Mouse (Mus musculus): ENCODE measurements around the gene Klk1b8.
"Not testable (repeated sequence)": the region's sequence is repeated elsewhere in the genome, so short reads cannot be mapped to it uniquely, and the experiment has no call there.

Klk1b8 gene

DNA sequence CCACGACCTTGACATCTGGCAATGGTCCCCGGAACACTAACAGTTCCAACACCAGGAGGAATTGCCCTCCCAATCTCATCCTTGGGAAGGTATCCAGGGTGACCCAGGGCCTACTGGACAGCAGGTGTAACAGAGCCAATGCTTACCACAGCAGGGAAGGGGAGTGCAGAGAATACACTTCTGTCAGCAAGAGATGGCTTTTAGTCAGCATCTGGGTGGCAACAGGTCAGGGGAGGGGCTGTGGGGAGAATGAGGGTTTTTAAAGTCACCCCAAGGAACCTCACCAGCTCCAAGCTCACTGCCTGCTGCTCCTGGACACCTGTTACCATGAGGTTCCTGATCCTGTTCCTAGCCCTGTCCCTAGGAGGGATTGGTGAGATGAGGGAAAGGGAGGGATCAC lies at the start of gene Klk1b8:
Klk1b8 (plus strand) TSS at position 301 of the 400 bp plus-strand sequence.
- no peak for DNase-seq

DNA sequence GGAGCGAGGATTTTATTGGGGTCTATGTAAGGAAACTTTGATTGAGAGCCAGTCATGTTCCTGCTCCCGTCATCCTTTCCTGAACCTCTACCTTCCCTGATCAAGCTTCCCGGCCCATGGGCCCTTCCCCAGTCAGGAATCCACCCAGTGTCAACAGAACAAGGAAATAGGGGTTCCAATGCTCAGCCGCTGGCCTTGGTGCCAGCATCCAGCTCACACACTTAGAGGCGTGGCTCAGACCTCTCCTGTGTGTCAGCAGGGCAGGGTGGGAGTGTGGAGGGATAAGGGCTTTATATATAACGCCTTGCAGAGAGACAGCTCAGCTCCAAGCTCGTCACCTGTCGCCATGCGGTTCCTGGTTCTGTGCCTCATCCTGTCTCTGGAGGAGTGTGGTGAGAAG lies 35.6 kb upstream of the Klk1b8 start:
- DNase-seq, result no peak

DNA sequence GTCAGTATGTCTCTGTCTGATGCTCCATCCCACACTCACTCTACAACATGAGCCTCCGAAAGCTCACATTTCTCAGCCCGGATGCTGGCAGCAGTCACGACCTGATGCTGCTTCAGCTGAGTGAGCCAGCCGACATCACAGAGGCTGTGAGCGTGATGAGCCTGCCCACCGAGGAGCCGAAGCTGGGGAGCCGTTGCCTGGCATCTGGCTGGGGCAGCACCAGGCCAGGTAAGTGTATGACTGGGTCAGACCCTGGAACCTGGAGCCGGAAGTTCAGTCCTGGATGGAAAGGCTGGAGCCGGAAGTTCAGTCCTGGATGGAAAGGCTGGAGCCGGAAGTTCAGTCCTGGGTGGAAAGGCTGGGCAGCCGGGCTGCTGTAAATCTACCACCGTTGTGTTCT lies 32.0 kb upstream of the Klk1b8 start:
- DNase-seq, result no peak

DNA sequence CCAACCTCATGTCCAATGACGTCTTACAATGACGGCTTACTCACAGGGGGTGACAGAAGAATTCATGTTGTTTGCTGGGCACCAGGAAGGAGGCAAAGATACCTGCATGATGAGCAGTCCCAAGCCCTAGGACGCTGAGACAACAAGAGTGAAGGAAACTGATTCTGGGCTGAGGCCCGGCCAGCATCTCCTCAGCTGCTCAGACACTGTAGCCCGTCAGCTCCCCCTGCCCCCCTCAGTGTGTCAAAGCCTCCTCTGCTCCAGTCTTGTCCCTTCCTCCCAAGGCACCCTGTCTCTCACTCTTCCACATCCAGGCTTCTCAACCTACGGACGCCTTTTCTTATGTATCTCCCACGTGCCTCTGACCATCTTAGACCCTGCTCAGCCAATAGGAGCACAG lies 31.6 kb upstream of the Klk1b8 start:
- DNase-seq, result no peak

DNA sequence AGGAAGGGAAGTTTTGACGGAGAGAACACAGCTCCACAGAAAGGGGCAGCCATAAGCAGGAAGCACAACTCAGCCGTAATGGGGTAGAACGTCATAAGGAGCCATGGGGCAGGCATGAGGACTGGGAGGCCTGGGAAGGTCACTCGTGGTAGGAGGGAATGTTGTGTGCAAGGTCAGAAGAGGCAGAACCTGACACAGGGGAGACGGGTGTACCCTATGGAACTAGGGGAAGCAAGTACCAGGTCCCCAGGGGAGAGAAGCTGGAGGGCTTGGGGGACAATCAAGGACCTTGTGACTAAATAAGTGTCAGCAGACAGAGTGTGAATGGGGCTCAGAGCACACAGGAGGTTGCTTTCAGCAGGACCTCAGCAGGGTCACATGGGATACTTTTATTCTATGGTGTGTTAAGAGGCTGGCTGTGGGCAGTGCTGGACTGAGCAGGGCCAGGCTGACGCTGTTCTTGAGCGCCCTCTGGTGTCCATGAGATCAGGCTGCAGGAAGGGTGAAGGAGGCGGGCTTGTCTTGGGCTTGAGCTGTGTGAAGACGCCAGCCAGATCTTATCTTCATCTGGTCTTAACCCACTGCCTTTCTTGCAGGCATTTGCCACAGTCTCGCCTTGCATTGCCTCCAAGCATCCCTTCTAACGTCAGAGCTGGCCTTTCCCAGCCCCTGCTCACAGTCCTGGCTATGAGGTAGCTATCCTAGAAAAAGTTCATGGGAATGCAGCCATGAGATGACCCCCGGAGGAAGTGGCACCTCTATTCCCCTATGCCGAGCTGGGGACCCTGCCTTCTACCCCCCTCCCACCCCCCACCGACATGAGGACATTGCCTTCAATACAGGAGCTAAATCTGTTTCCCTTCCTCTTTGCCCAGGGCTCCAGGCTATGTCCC lies 30.7 kb upstream of the Klk1b8 start:
- peak; percentile 72 to 84 for DNase-seq

DNA sequence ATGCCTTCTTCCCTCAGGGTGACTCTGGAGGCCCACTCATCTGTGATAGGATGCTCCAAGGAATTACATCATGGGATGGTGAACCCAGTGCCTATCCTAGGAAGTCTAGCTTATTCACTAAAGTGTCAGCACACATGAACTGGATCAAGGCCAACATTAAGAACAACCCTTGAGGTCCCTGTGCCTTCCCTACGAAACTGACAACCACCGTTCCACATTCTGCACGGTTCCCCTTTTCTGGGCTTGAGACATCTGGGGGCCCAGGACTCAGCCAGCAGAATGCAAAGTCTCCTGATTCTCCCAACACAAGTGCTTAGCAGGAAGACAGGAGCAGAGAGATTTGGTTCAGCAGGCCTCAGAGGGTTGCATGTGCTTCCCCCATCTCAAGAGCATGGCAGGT lies 29.9 kb upstream of the Klk1b8 start:
- DNase-seq, result no peak

DNA sequence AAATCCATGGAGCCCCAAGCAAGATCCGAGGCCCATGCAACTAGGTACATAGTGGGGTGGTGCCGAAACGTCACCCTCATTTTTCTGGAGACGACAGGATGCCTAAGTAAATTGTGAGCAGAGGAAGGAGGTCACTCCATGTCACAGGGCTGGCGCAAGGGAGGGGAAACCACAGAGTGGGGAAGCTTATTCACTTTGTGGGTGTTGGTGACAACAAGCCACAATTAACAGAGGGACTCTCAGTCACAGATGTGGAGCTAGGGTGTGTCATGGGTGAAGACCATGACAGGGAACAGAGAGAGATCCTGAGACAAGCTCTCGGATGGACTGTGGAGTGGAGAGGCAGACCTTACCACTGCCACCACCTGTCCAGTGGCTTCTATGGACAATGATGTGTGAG lies 29.4 kb upstream of the Klk1b8 start:
- no peak for DNase-seq

DNA sequence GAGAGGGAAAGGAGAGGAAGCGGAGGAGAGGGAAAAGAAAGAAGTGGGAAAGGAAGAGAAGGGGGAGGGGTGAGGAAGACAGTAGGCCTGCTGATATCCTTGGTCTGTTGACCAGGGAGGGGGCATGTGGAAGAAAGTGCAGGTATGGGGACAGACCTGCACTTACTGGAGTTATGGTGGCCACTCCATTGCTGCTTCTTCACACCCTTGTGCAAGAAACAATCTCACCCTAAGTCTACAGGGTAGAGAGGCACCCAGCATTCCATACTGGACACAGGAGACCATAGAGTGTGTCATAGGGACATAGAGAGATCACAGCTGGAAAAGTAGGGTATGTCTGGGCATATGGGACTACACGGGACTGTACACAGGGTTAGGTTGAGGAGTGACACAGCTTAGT lies 28.5 kb upstream of the Klk1b8 start:
- DNase-seq, result no peak

DNA sequence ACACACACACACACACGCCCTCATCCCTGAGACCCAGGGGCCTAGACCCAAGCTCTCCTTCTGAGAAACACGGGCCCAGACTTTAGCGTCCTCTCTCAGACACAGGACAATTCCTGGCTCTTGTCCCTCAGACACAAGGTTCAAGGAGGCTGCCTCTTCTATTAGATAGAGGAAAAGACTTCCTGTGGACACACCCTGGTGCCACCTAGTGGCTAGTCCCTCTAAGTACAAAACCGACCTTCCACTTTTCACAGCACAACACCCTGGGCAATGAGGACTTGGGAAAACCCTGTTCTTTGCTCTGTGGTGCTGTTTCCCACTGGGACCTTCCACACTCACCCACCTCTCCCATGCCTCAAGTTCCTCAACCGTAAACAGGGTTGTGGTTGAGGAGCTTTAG lies 24.5 kb upstream of the Klk1b8 start:
- peak in 1 of 2 experiments; percentile 22 for DNase-seq

DNA sequence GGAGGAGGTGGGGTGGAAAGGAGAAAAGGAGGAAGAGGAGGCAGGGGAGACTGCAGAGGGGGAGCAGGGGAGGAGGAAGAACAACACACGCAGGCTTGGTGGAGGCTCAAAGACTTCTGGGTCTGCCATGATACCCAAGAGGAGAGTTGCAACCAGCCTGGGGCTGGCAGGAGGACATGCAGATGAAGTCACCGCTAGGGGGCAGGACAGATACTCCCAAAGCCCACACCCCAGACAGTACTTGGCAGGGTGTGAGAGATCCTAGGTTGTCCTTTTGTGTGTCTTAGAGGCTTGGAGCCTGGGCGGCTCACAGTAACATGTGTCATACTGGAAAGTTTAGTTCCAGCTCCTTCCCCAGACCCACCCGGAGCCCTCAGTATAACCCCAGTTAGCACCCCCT lies 21.9 kb upstream of the Klk1b8 start:
- peak; percentile 37 to 66 for DNase-seq

DNA sequence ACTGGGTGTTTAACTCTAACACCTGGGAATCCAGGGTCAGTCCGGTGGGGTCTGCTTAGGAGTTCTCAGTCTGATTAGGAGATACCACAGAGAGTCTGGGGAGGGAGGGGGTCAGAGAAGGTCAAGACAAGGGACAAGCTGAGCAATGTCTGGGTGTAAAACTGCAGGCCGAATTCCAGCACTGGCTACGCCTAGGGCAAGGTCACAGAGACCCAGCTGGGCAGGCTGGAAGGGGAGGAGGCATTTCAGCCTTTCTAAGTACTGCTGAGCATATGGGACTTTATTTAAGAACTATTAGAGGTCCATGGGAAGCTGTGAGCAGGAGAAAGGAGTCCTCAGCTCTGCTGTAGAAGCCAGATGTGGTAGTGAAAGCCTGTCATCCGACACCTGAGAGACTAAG lies 18.1 kb upstream of the Klk1b8 start:
- DNase-seq, result peak in 1 of 2 experiments; percentile 16

DNA sequence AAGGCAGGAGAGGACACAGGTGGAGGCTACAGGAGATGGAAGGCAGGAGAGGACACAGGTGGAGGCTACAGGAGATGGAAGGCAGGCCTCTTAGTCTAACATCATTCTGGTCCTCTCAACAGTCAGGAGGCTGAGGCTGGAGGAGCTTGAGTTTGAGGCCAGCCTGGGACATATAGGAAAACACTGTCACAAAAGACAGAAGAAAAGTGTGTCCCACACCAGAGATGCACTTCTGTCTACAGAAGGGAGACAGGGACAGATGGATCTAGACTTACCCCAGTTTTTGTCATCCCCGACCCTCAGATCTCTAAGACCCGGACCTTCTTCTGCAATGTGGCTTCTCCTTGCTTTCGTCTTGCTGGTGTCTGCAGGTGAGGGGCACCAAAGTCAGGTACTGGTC lies 17.0 kb upstream of the Klk1b8 start, which contains the start of gene Klk15:
Klk15 (plus strand) TSS at position 301 of the 400 bp plus-strand sequence.
- no peak for DNase-seq

DNA sequence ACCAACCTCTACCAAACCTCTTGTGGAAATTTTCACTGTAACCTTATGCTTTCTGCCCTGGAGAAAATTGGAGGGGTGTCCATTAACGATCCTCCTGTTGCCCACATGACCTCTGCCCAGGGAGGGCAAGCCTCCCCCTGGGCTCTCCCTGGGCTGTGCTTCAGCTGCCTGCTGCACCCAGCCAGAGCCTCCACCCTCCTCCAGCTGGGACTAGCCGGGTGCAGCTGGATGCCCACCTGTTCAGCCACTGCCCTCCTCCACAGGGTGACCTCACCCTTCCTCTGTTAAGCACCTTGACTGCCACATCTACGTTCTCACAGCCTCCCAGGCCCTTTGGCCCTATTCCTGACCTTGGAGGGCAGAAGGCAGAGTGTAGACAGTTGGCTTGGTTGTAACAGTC lies 15.7 kb upstream of the Klk1b8 start:
- peak; percentile 39 to 42 for DNase-seq

DNA sequence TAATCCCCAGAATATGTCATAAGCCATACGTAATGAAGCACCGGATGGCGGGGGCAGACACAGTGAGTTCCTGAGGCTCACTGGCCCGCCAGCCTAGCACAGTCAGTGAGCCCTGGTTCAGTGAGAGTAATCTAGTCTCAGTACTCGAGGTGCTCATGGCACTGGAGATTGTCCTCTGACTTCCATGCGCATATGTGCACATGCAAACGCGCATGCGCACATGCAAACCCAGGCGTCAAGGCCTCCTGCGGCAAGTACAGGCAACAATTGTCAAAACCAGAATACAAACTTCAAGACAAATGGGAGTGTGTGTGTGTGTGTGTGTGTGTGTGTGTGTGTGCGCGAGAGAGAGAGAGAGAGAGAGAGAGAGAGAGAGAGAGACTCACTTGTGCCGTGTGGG lies 13.9 kb upstream of the Klk1b8 start:
- DNase-seq, result no peak

DNA sequence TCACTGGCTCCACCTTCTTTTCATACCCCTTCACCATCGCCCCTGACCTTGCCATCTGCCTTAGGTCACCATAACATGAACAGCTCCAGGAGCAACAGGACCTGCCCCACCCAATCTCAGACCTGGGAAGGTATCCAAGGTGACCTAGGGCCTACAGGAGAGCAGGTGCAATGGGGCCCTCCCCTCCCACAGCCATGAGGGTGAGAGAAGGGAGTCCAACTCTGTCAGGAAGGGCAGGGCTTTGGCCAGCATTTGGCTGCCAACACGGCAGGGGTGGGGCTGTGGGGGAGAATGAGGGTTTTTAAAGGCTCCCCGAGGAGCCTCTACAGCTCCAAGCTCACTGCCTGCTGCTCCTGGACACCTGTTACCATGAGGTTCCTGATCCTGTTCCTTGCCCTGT lies 8.2 kb upstream of the Klk1b8 start:
- peak in 1 of 2 experiments; percentile 14 for DNase-seq

DNA sequence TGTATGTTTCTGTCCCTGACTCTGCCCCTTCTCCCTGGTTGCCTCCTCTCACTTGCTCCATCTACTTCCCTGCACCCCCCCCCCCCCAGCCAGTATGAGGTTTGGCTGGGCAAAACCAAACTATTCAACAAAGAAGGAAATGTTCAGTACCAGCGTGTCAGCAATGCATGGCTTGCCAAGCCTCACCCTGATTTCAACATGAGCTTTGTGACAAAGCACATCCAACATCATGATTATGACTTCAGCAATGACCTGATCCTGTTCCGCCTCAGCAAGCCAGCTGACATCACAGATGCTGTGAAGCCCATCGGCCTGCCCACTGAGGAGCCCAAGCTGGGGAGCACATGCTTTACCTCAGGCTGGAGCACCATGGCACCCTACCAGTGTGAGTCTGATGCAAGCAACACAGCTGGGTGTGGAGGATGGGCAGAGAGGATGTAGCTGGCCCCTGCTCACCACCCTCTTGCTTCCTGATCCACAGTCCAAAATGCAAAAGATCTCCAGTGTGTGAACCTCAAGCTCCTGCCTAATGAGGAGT lies 5.7 kb upstream of the Klk1b8 start:
- no peak for DNase-seq

DNA sequence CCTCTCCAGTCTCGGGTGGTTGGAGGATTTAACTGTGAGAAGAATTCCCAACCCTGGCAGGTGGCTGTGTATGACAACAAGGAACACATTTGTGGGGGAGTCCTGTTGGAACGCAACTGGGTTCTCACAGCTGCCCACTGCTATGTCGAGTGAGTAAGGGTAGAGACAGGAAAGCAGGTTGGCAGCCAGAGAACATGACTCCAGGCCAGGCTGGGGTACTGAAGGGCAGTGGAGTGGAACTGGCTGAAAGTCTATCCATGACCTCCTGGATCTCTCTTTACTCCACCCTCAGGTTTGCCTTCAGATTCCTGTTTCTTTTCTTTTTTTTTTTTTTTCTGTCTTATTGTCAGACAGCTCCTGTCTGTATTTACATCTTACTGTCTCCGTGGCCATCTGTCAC lies 2.2 kb downstream of the Klk1b8 start:
- peak; percentile 30 to 33 for DNase-seq

DNA sequence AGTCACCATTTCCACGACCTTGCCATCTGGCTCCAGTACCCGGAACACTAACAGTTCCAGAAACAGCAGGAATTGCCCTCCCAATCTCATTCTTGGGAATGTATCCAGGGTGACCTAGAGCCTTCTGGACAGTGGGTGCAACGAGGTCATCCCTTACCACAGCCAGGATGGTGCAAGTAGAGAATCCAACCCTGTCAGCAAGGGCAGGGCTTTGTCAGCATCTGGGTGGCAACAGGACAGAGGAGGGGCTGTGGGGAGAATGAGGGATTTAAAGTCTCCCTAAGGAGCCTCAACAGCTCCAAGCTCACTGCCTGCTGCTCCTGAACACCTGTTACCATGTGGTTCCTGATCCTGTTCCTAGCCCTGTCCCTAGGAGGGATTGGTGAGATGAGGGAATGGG lies 16.0 kb downstream of the Klk1b8 start, which contains the start of gene Klk1b1:
Klk1b1 (plus strand) TSS at position 301 of the 400 bp plus-strand sequence.
- no peak for DNase-seq

DNA sequence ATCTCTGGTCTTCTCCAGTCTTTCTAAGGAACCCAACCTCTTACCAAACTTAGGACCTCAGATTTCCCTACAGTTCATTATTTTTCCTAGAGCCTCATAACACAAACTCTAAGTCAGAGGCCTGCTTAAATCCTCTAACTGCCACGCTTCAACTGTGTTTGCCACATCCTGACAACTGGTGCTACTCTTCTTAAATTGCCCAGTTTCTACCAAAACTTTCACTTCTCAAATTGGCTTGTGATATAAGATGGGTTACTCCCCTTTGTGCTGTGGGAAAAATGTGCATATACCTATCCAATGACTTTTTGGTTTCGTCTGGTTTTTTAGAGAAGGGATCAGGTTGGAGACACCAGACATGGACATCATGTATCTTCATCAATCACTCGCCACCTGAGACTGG lies 16.6 kb downstream of the Klk1b8 start:
- no peak for DNase-seq

DNA sequence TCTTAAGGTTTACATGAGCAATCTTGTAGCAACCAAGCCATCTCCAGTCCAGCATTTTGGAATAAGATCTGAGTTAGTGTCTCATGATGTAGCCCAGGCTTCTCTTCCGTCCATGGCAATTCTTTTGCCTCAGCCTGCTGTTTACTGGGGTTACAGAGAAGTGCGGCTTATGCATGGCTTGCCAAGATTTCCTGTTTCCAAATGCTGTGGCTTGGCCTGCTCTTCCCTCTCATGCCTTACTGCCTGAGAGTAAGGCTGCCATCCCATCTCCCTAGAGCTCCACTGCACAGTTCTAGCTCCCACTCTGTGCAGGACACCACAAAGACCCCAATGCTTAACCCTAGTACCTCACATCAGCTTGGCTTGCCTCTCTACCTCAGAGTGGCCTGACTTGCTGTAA lies 17.1 kb downstream of the Klk1b8 start:
- DNase-seq, result no peak

DNA sequence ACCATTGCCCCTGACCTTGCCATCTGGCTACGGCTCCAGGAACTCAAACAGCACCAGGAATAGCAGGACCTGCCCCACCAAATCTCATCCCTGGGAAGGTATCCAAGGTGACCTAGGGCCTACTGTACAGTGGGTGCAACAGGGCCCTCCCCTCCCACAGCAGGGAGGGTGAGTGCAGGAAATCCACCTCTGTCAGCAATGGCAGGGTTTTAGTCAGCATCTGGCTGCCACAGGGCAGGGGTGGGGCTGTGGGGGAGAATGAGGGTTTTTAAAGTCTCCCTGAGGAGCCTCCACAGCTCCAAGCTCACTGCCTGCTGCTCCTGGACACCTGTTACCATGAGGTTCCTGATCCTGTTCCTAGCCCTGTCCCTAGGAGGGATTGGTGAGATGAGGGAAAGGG lies 25.3 kb downstream of the Klk1b8 start, which contains the start of gene Klk1b9:
Klk1b9 (plus strand) TSS at position 301 of the 400 bp plus-strand sequence.
- DNase-seq, result not testable (repeated sequence)

DNA sequence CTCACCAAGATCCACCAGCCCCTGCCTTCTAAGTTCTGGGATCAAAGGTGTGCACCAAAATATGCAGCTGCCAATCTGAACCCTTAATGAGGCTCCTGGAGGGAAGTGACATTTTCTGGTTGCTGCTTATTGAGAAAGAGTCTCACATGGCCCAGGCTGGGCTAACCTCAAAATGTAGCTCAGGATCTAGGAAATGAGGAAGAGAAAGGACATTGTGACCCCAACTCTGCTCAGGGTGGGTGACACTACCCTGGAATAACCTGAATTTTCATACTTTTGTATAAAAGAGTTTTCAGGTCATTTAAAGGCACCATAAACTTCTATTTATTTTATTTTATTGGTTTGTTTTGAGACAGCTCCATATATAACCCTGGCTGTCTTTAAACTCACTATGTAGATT lies 35.2 kb downstream of the Klk1b8 start:
- no peak for DNase-seq

DNA sequence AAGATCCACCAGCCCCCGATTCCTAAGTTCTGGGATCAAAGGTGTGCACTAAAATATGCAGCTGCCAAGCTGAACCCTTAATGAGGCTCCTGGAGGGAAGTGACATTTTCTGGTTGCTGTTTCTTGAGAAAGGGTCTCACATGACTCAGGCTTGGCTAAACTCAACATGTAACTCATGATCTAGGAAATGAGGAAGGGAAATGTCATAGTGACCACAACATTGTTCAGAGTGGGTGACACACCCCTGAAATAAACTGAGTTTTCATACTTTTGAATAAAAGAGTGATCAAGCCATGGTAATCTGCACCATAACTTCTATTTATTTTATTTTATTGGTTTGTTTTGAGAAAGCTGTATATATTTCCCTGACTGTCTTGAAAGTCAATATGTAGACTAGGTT lies 44.4 kb downstream of the Klk1b8 start:
- DNase-seq, result not testable (repeated sequence)

DNA sequence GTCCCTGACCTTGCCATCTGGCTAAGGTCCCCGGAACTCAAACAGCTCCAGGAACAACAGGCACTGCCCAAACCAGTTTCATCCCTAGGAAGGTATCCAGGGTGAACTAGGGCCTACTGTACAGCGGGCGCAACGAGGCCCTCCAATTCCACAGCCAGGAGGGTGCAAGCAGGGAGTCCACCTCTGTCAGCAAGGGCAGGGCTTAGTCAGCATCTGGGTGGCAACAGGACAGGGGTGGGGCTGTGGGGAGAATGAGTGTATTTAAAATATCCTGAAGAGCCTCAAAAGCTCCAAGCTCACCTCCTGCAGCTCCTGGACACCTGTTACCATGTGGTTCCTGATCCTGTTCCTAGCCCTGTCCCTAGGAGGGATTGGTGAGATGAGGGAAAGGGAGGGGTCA lies 45.1 kb downstream of the Klk1b8 start, which contains the start of gene Klk1b11:
Klk1b11 (plus strand) TSS at position 301 of the 400 bp plus-strand sequence.
- not testable (repeated sequence) for DNase-seq

All from kidney, postnatal 36 days (tissue).